Mouse (Mus musculus) adrenal gland (tissue): ENCODE results near the gene Ccl26.
"Not testable (repeated sequence)": the region's sequence is repeated elsewhere in the genome, so short reads cannot be mapped to it uniquely, and the experiment has no call there.

Source experiments
- intact Hi-C: fragments of 180-260 bp; cut with DNase I; formaldehyde crosslinking; loops from one replicate; pipeline ENCODE4 v1.15.1; 2025
- long read RNA-seq, 2 experiments: library from polyadenylated mRNA; unstranded; transcript quantifications; one replicate each; pipeline ENCODE4 v2.0.0; 2020; ENCODE audit warnings: borderline replicate concordance in 1 of 2; ENCODE audit not compliant: insufficient replicate concordance in 1 of 2

Ccl26 gene
- long read RNA-seq, experiment 1, result 0 reads
- long read RNA-seq, experiment 2, result 0 reads

DNA sequence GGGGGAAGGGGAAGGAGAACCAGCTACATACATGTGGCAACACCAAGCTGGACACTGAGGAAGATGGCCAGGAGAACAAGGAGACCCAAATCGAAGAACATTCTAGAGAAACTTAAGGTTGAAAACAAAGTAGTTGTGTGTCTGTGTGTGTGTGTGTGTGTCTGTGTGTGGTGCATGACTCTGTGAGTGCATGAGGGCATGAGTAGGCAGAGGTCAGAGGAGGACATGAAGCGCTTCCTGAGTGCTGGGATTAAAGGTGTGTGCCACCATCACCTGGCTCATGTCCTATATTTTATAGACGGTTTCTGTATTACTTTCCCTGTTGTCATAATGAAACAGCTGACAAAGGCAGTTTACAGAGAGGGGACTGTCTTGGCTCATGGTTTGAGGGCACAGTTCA is at the start of gene Ccl26:
Ccl26 (minus strand) TSS at position 101 of the 400 bp plus-strand sequence.
- intact Hi-C loops, result no loop called here

DNA sequence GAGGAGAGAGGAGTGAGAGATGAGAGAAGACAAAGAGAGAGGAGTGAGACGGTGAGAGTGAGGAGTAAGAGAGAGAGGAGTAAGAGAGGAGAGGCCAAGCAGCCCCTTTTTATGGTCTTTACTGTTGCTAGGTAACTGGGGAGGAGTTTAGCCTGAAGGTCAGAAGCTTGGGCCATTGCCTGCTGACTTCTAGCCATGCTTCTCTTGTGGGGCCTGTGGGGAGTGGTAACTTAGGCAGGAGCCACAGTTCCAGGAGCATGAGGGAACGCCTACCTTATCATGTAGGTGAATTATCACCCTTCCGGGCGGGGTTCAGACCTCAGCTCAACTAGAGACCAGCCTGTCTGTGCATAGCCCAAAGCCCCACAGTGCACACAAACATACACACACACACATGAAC is 46.4 kb upstream of the Ccl26 start:
- intact Hi-C loops, result loop anchor here (5.0 kb wide), 1 partner anchor 57 kb away; no protein-coding TSS in a partner anchor

DNA sequence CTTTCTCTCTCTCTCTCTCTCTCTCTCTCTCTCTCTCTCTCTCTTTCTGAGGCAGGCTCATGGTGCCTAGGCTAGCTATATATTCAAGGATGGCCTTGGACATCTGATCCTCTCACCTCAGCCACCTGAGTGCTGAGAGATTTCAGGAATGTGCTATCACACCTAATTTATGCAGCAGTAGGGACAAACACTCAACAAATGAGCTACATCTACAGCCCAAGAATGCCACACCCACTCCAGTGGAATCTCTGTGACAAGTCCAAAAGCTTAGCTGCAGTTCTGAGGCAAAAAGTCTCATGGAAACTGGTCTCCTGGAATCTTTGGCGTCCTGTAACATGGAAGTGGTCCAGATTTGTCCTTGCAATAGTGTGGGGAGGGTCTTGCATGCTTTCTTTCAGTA is 44.2 kb upstream of the Ccl26 start:
- intact Hi-C loops, result no loop called here

DNA sequence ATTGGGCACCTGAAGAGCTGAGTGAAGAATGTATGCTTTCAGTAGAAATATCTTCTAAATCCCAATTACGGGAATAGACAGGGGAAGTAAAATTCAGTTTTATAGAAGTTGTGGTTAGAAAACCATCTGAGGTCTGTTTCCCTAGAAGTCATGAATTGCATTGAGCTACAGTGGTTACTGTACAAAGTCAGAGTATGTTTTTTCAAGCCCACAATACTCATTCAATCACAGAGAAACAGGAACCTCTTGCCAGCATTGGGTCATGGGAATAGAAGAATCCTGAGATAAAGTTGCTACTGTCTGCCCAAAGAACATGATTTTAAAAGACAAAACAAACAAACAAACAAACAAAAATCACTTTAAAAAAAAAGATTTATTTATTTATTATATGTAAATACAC is 43.3 kb upstream of the Ccl26 start:
- intact Hi-C loops, result not testable (repeated sequence)

DNA sequence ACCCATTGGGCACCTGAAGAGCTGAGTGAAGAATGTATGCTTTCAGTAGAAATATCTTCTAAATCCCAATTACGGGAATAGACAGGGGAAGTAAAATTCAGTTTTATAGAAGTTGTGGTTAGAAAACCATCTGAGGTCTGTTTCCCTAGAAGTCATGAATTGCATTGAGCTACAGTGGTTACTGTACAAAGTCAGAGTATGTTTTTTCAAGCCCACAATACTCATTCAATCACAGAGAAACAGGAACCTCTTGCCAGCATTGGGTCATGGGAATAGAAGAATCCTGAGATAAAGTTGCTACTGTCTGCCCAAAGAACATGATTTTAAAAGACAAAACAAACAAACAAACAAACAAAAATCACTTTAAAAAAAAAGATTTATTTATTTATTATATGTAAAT is 41.3 kb upstream of the Ccl26 start:
- intact Hi-C loops, result not testable (repeated sequence)

- intact Hi-C loops, result no loop called here
Measured at GRCm38 (mm10) chr5:135589996-135590784, 26.8 kb upstream of the Ccl26 start.

DNA sequence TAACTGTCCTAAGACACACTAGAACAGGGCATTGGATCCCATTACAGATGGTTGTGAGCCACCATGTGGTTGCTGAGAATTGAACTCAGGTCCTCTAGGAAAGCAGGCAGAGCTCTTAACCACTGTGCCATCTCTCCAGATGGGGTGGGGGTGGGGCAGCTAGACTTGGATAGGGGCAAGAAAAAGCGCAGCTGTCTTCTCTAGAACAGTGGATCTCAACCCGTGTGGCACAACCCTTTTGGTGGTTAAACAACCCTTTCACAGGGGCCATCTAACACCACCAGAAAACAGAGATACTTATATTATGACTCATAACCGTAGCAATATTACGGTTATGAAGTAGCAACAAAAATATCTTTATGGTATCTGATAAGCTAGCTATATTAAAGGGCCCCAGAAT is 24.4 kb upstream of the Ccl26 start:
- intact Hi-C loops, result no loop called here

DNA sequence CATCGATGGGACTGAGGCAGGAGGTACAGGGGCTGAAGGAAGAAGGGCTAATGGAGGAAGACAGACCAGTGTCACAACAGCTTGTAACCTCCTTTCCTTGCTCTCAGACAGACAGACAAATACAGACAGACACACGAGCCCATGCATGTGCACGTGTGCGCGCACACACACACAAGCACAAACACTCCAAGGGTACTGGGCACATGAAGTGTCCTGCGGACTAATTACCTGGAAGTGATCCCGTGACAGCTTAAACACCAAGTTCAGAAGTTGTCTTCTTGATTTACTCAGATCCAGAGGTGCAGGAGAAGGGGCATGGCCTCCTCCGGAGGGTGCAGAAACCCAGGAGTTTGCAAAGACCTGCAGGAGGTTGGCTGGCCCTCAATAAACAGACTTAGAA is 22.3 kb upstream of the Ccl26 start:
- intact Hi-C loops, result no loop called here

GRCm38 (mm10) chr5:135582330-135582729 is 19.0 kb upstream of the Ccl26 start:
- intact Hi-C loops, result no loop called here

DNA sequence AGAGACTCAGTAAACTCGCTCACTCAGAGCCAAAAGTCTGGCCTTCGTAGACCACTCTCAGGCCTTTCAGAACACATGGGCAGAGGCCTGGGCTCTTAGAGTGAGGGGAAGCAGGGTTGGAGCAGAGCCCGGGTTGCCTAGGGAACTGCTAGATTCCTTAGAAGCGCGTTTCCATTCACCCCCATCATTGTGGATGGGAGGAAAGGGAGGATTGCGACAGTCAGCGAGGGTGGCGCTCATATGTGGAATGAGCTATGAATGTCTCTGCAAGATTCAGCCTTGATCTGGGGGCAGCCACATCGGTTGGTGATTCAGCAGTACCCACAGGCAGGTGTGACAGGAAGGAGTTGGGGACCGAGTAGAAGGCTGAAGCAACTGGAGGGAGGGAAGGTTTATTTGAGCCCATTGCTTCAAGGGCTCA is 16.0 kb upstream of the Ccl26 start:
- intact Hi-C loops, result no loop called here

DNA sequence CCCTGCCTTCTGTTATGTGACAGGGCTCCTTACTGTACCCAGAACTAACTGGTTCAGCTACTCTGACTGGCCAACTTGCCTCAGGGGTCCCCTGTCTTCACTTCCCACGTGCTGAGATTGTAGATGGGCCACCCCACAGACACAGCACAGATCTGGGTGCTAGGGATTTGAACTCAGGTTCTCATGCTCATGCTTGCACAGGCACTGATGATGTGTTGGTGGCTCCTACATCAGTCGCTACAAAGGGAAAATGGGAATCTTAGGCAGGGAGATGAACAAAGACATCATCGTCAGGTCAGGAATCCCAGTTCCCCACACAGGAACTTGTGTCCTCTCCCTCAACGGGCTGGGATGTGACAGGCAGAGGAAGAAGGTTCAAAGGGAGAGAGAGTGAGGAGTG is 12.7 kb upstream of the Ccl26 start:
- intact Hi-C loops, result no loop called here

GRCm38 (mm10) chr5:135573006-135573405 is 9.6 kb upstream of the Ccl26 start, which contains the start of gene Ccl24:
Gene Ccl24 (minus strand): TSS chr5:135573049.
- intact Hi-C loops, result no loop called here

DNA sequence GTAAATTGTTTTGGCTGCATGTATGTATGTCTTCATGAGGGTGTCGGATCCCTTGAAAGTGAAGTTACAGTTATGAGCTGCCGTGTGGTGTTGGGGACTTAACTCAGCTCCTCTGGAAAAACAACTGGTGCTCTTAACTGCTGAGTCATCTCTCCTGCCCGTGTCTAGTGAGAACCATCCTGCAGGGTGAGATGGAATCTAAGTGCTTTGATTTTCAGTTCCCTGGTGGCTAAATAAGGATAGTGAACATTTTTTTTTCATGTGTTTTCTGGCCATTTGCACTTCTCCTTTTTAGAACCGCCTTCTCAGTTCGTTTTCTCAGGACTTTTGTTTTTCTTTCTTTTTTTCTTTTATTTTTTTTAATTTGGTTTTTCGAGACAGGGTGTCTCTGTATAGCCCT is 5.3 kb upstream of the Ccl26 start:
- intact Hi-C loops, result no loop called here

GRCm38 (mm10) chr5:135567556-135568265 is 4.3 kb upstream of the Ccl26 start:
- intact Hi-C loops, result no loop called here

DNA sequence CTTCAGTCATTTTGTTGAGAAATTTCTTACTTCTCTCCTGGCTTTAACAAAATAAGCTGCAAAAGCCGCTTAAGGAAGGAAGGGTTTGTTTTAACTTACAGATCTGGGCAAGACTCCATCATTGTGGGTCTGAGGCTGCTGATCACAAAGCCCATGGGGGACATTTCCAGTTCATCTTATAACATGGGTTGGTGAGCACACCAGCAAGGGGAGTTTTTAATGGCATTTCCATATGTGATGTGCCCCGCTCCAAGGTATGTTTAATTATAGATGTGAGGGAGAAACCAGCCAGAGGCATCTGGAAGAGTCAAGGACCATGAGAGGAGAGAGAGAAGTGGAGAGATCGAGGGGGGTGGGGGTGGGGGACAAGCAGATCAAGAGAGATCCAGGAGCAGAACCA is 5.7 kb downstream of the Ccl26 start:
- intact Hi-C loops, result no loop called here

DNA sequence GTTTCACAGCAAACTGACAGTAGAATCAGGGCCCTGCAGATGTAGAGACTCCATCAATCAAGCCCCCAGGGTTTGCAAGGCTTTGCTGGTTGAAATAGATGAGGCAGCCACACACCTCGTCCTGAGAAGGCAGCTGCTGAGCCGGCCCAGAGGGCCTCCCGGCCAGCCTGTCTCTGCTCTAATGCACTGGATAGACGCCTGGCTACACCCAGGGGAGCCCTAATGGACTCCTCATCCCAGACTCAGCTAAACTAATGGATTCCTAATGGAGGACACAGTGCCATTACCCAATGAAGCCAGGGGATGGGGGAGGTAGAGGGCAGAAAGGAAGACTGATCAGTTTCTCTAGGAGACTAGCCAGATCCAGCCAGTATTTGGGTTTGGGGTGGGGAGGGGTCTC is 6.3 kb downstream of the Ccl26 start:
- intact Hi-C loops, result no loop called here

DNA sequence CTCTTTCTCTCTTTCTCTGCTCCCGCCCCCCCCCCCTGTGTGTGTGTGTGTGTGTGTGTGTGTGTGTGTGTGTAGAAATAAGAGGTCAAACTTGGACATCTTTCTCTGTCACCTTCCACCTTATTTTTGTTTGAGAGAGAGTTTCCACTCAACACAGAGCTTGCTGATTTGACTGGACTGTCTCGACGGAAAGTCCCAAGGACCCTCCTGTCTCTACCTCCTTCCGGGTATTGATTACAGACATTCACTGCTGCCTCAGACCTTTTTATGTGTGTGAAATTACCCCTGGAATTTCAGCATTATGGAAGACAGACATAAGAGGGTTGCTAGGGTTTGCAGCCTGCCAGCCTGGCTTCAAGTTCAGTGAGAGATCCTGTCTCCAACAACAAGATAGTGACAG is 7.1 kb downstream of the Ccl26 start:
- intact Hi-C loops, result no loop called here

DNA sequence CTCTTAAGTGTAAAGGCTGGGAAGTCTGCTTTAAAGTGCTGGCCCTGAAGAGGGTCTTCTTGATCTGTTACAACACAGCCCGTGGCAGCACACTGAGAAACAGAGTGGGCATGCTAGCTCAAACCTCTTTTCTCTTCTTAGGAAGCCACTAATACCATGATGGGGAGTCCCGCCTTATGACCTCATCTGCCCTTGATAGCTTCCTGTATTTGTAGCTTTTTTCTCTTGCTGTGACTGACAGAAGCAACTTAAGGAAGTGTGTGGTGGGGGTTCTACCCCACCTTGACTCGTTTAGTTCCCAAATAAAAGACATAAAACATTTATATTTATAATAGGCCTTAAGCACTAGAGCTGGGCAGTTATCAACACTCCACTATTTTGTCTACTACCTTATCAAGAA is 11.8 kb downstream of the Ccl26 start:
- intact Hi-C loops, result loop anchor here (5.0 kb wide), 3 partner anchors 46 to 211 kb away; no protein-coding TSS in a partner anchor

- intact Hi-C loops, result loop anchor here (5.0 kb wide), 3 partner anchors 46 to 211 kb away; no protein-coding TSS in a partner anchor
Measured at GRCm38 (mm10) chr5:135550910-135551309, 12.5 kb downstream of the Ccl26 start.

GRCm38 (mm10) chr5:135547990-135548389 is 15.4 kb downstream of the Ccl26 start:
- intact Hi-C loops, result no loop called here

DNA sequence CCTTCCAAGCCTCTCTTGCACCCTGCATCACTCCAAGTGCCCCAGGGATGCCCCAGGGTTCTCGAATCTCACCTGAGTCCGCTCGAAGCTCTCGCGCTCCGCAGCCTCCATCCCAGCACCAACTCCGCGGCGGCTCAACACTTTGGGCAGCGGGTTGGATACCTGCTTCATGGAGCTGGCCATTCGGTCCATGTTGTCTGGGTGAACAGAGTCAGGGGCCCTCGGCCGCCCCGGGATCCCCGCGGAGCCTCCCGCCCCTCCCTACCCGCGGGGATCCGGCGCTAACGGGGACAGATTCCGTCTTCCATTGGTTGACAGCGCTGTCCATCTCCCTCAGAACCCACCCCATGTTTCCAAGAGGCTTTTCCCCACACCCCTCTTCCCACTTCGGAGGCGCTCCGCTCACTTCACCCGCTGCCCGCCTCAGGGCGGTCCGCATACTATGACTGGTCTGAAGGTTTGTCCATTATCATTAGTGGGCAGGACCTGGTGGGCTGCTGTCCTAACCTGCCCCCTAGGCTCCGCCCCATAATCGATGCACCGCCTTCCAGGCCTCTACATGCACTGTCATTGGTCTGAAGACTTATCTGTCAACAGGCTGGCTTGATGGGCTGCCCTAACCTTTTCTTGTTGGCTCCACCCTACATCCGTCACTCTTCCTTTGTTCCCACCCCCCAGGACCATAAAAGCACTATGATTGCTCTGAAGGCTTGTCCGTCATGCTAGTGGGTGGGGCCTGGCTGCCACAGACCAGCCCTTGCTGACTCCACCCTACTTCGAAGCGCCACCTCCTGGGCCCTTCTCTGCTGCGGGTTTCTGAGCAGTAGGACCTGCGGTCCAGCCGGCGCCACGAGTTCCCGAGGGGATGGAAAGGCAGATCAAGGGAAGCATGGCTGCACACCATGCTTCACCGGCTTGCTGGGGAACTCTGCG is 18.2 kb downstream of the Ccl26 start, which contains the start of gene Hip1:
Hip1 (minus strand) TSS at position 256 of the 933 bp plus-strand sequence.
- intact Hi-C loops, result no loop called here
